Mouse (Mus musculus): ENCODE data around the gene Olfr680-ps1.
"Not testable (repeated sequence)": the region's sequence is repeated elsewhere in the genome, so short reads cannot be mapped to it uniquely, and the experiment has no call there.

The Olfr680-ps1 gene

DNA sequence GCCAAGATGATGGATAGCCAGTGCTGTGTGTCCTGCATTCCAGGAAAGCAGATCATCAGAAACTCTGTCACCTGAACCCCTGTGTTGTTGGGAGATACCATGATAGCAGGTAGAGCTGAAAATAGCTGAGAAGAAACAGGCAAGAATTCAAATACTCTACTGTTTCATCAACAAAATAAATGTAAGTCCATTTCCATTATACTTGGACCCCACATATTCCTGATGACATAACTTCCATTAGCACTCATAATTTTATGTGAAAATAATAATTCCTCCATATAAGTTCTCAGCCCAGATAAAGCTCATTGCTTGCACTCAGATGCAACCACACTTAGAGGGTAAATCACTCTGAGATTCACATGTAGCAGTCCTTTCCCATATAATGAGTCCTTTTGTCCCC, at the start of gene Olfr680-ps1:
Gene Olfr680-ps1 (minus strand): TSS at position 101 of the 400 bp plus-strand sequence.
- DNase-seq (ENCODE audit: low spot score), result not testable (repeated sequence)

DNA sequence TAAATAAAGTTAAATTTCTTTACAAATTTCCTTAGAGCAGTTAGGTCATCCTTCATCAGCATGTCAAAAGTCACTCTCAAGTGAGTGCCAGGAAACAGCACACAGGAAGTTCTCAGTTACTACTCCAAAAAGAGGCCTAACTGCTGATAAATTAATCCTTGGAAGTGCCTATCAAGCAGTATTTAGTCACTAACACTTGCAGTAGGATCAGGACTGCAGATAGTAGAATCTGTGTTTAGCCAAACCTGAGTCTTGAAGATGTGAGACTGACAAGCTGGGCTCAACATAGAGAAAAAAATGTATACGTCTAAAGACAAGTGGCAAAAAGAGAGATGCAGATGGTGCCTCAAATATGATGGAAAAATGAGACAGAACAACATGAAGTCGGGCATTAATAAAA, 48.7 kb upstream of the Olfr680-ps1 start:
- DNase-seq (ENCODE audit: low spot score), result no peak

GRCm38 (mm10) chr7:105116536-105116935, 23.9 kb upstream of the Olfr680-ps1 start, which contains the start of gene Olfr681:
Gene Olfr681 (plus strand): TSS chr7:105116836.
- no peak for DNase-seq (ENCODE audit: low spot score)

GRCm38 (mm10) chr7:105080905-105081304, 11.7 kb downstream of the Olfr680-ps1 start, which contains the start of gene Olfr679:
Gene Olfr679 (plus strand): TSS chr7:105081205.
- no peak for DNase-seq (ENCODE audit: low spot score)

GRCm38 (mm10) chr7:105064175-105064574, 28.4 kb downstream of the Olfr680-ps1 start, which contains the start of gene Olfr678:
Gene Olfr678 (plus strand): TSS chr7:105064475.
- no peak for DNase-seq (ENCODE audit: low spot score)

DNA sequence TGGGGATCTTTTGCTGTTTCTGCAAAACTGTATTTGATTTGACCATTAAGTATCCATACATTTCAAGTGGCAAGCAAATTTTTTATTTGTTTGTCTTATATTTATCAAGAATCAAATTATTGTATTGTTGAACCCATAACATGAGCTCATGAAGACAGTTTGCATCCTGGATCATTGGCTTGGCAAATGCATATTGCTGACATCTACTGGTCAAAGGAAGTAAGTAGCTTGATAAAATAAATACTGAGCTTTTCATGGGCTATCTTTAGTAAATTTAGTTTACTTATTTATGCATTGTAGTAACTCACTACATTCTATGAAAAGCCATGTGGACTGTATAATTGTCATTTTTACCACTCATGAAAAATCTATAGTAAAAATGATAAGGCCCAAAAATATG, 33.7 kb downstream of the Olfr680-ps1 start:
- no peak for DNase-seq (ENCODE audit: low spot score)
